Mouse (Mus musculus) CH12.LX (cell line): ENCODE data around the gene Pdzph1. TPM values are rescaled to one million over a fixed set of nuclear protein-coding genes. Genes with fewer than 3 reads are reported as not detected.

Experiments used
- DNase-seq: peaks from one replicate; pipeline ENCODE4 v3.0.0-alpha.2; 2013; ENCODE audit errors: extremely low read depth
- H3K27ac ChIP-seq: 2 replicates; pipeline ENCODE4 v1.5.1; 2012; ENCODE audit warnings: low read depth, mild to moderate bottlenecking, control low read depth, moderate library complexity; ENCODE audit not compliant: insufficient read depth
- H3K27me3 ChIP-seq: replicated peaks from 2 replicates; pipeline ENCODE3; 2012; ENCODE audit warnings: inconsistent platforms
- H3K36me3 ChIP-seq, 2 experiments: replicated peaks in 1 of 2; 2 replicates each; pipeline versions ENCODE3 to v1.6.1; 2012; ENCODE audit warnings: inconsistent platforms in 1 of 2, low read length in 1 of 2, mild to moderate bottlenecking in 1 of 2, mixed read lengths in 1 of 2, moderate library complexity in 1 of 2; ENCODE audit not compliant: control insufficient read depth in 1 of 2, insufficient read depth in 1 of 2
- H3K4me1 ChIP-seq, 2 experiments: 2 replicates each; pipeline ENCODE4 v1.6.1; 2012; ENCODE audit warnings: inconsistent platforms in 1 of 2, moderate library complexity in 1 of 2; ENCODE audit not compliant: insufficient read depth in 2 of 2, control insufficient read depth in 1 of 2
- H3K4me2 ChIP-seq: 2 replicates; pipeline ENCODE4 v1.6.1; 2012; ENCODE audit warnings: low read depth, mild to moderate bottlenecking, control low read depth; ENCODE audit not compliant: poor library complexity, insufficient read depth, severe bottlenecking
- H3K4me3 ChIP-seq, 3 experiments: fragments of 150-350 bp in 1 of 3; sonication (generic) in 1 of 3; replicated peaks in 1 of 3; 2 replicates each; pipeline versions ENCODE3 to v1.5.1; 2011 to 2012; ENCODE audit warnings: low read depth in 2 of 3, low read length in 2 of 3, mild to moderate bottlenecking in 2 of 3, moderate library complexity in 2 of 3, control low read depth in 1 of 3, improper control_type of control experiment in 1 of 3, inconsistent platforms in 1 of 3, mixed read lengths in 1 of 3; ENCODE audit not compliant: poor library complexity in 1 of 3
- H3K79me2 ChIP-seq: replicated peaks from 2 replicates; pipeline ENCODE4 v1.6.1; 2012; ENCODE audit warnings: mild to moderate bottlenecking, moderate library complexity; ENCODE audit not compliant: control insufficient read depth, poor library complexity, insufficient read depth, severe bottlenecking; ENCODE audit errors: extremely low read depth
- H3K9ac ChIP-seq: 2 replicates; pipeline ENCODE4 v1.6.1; 2012; ENCODE audit warnings: low read depth, mild to moderate bottlenecking, control low read depth, moderate library complexity; ENCODE audit not compliant: insufficient read depth
- H3K9me3 ChIP-seq: replicated peaks from 2 replicates; pipeline ENCODE3; 2012; ENCODE audit warnings: low read length, inconsistent platforms, mixed read lengths
- CHD2 ChIP-seq: IDR thresholded peaks from 2 replicates; pipeline ENCODE4 v1.6.1; 2011; ENCODE audit warnings: low read length, improper control_type of control experiment
- E2F4 ChIP-seq: IDR thresholded peaks from 2 replicates; pipeline ENCODE4 v1.6.1; 2011; ENCODE audit warnings: low read depth, low read length, improper control_type of control experiment; ENCODE audit not compliant: insufficient replicate concordance
- GABPA ChIP-seq: IDR thresholded peaks from 2 replicates; pipeline ENCODE4 v1.6.1; 2012; ENCODE audit warnings: low read depth, low read length, improper control_type of control experiment, inconsistent platforms; ENCODE audit not compliant: insufficient replicate concordance
- HCFC1 ChIP-seq: IDR thresholded peaks from 2 replicates; pipeline ENCODE4 v1.6.1; 2012; ENCODE audit warnings: low read depth, mild to moderate bottlenecking, inconsistent platforms, low read length, improper control_type of control experiment
- JUN ChIP-seq: IDR thresholded peaks from 2 replicates; pipeline ENCODE4 v1.6.1; 2011; ENCODE audit warnings: low read depth, mild to moderate bottlenecking, low read length, improper control_type of control experiment, moderate library complexity; ENCODE audit not compliant: insufficient read depth
- JUND ChIP-seq: conservative IDR thresholded peaks from 2 replicates; pipeline ENCODE4 v1.6.1; 2011; ENCODE audit warnings: low read depth, low read length, improper control_type of control experiment
- KAT2A ChIP-seq: IDR thresholded peaks from 2 replicates; pipeline ENCODE4 v1.6.1; 2012; ENCODE audit warnings: low read length, improper control_type of control experiment, inconsistent platforms; ENCODE audit not compliant: insufficient replicate concordance
- MAX ChIP-seq: IDR thresholded peaks from 2 replicates; pipeline ENCODE4 v1.6.1; 2011; ENCODE audit warnings: low read length, improper control_type of control experiment
- MEF2A ChIP-seq: IDR thresholded peaks from 2 replicates; pipeline ENCODE4 v1.6.1; 2014; ENCODE audit warnings: low read depth, mild to moderate bottlenecking, inconsistent platforms, low read length, improper control_type of control experiment, borderline replicate concordance
- MXI1 ChIP-seq: IDR thresholded peaks from 2 replicates; pipeline ENCODE4 v1.6.1; 2011; ENCODE audit warnings: mild to moderate bottlenecking, low read depth, low read length, improper control_type of control experiment
- MYC ChIP-seq: IDR thresholded peaks from 2 replicates; pipeline ENCODE4 v1.6.1; 2011; ENCODE audit warnings: low read depth, mild to moderate bottlenecking, improper control_type of control experiment, low read length
- NRF1 ChIP-seq: IDR thresholded peaks from 2 replicates; pipeline ENCODE4 v1.6.1; 2014; ENCODE audit warnings: low read depth, mild to moderate bottlenecking, inconsistent platforms, low read length, improper control_type of control experiment, moderate library complexity
- POLR2A ChIP-seq: IDR thresholded peaks from 2 replicates; pipeline ENCODE4 v1.6.1; 2011; ENCODE audit warnings: low read depth, mild to moderate bottlenecking, improper control_type of control experiment, low read length
- RCOR1 ChIP-seq: conservative IDR thresholded peaks from 2 replicates; pipeline ENCODE4 v1.6.1; 2012; ENCODE audit warnings: low read depth, mild to moderate bottlenecking, inconsistent platforms, low read length, improper control_type of control experiment
- SMC3 ChIP-seq: IDR thresholded peaks from 2 replicates; pipeline ENCODE4 v1.6.1; 2011; ENCODE audit warnings: low read depth, low read length, improper control_type of control experiment
- TBP ChIP-seq: conservative IDR thresholded peaks from 2 replicates; pipeline ENCODE4 v1.6.1; 2011; ENCODE audit warnings: low read depth, low read length, improper control_type of control experiment
- TCF12 ChIP-seq: IDR thresholded peaks from 2 replicates; pipeline ENCODE4 v1.6.1; 2014; ENCODE audit warnings: low read depth, mild to moderate bottlenecking, inconsistent platforms, low read length, improper control_type of control experiment
- USF1 ChIP-seq: IDR thresholded peaks from 2 replicates; pipeline ENCODE4 v1.6.1; 2014; ENCODE audit warnings: low read depth, mild to moderate bottlenecking, inconsistent platforms, low read length, improper control_type of control experiment
- USF2 ChIP-seq: conservative IDR thresholded peaks from 2 replicates; pipeline ENCODE4 v1.6.1; 2011; ENCODE audit warnings: low read depth, low read length, improper control_type of control experiment
- ZC3H11A ChIP-seq: IDR thresholded peaks from 2 replicates; pipeline ENCODE4 v1.6.1; 2012; ENCODE audit warnings: low read depth, mild to moderate bottlenecking, inconsistent platforms, low read length, improper control_type of control experiment
- ZKSCAN1 ChIP-seq: IDR thresholded peaks from 2 replicates; pipeline ENCODE4 v1.6.1; 2012; ENCODE audit warnings: low read depth, inconsistent platforms, low read length, improper control_type of control experiment, borderline replicate concordance
- ZMIZ1 ChIP-seq: IDR thresholded peaks from 2 replicates; pipeline ENCODE4 v1.6.1; 2012; ENCODE audit warnings: low read depth, mild to moderate bottlenecking, inconsistent platforms, low read length, improper control_type of control experiment
- ZNF384 ChIP-seq: IDR thresholded peaks from 2 replicates; pipeline ENCODE4 v1.6.1; 2012; ENCODE audit warnings: low read depth, low read length, improper control_type of control experiment, inconsistent platforms
- dilution Hi-C: fragments of 300-500 bp; cut with MboI; formaldehyde crosslinking; loops from 2 replicates; pipeline ENCODE4 v1.14.3; 2020; ENCODE audit warnings: low sequenced_read_pairs; ENCODE audit not compliant: extremely low pct_unique_long_range_greater_than_20kb, extremely low pct_ligation_motif_present
- in situ Hi-C: fragments of 300-500 bp; cut with MboI; formaldehyde crosslinking; loops from 3 replicates; pipeline ENCODE4 v1.14.3; 2019; ENCODE audit warnings: low sequenced_read_pairs, low pct_ligation_motif_present, low pct_unique_long_range_greater_than_20kb, mixed read lengths
- polyA plus RNA-seq: library from polyadenylated mRNA; unstranded; fragments of >175 nt; gene quantifications from 2 replicates; pipeline ENCODE4 v1.2.1, GENCODE M21; 2012; ENCODE audit warnings: low read depth; ENCODE audit not compliant: insufficient read length
- total RNA-seq, 2 experiments: library from RNA; depleted of rRNA; stranded (reverse); fragments of 300-350 nt in 1 of 2; fragments of >200 nt in 1 of 2; gene quantifications; 2 replicates each; pipeline ENCODE4 v1.2.3; 2012 to 2014

Gene Pdzph1
- total and polyA plus RNA-seq, 3 experiments, result not detected

DNA sequence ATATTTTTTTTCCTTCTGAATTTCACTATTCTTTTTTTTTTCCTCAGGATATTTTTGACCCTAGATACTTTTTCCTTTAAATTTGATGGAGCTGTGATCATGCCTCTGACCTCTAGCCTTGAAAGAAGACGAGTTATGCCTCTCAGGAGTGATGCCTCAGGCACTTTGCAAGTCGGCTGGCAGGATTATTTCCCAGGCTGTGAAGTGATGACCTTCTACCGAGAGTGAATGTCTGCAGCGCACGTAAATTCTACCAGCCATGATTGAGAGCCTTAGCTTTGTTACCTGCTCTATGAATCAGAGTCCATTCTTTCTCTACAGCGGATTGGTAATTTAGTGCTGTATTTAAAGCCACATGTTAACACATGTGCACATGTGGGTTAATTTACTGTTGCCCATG, 33.3 kb upstream of the Pdzph1 start:
- no peaks in the 10 kb centered on the region for H3K4me1 ChIP-seq
- H3K9ac ChIP-seq, result no peak overlapping the region
- no peak overlapping the region for H3K4me3 ChIP-seq
- H3K27me3 ChIP-seq, result no peaks in the 10 kb centered on the region
- dilution Hi-C loops, result no loop called here
- H3K36me3 ChIP-seq, result no peaks in the 10 kb centered on the region
- in situ Hi-C loops, result no loop called here
- H3K27ac ChIP-seq, result no peak overlapping the region
- no peaks in the 10 kb centered on the region for H3K79me2 ChIP-seq
- H3K9me3 ChIP-seq, result peaks cover 37% of the 10 kb centered on the region
- no peak for TF ChIP-seq JUND
- no peak for TF ChIP-seq HCFC1
- no peak for TF ChIP-seq TBP
- no peak for TF ChIP-seq ZMIZ1
- no peak for TF ChIP-seq ZKSCAN1
- TF ChIP-seq MYC, result no peak
- TF ChIP-seq JUN, result no peak
- no peak for TF ChIP-seq MEF2A
- TF ChIP-seq TCF12, result no peak
- no peak for TF ChIP-seq CHD2
- TF ChIP-seq MXI1, result no peak
- TF ChIP-seq SMC3, result no peak
- TF ChIP-seq E2F4, result no peak
- TF ChIP-seq, all 38 proteins: peak for 0
- no peak for DNase-seq
- H3K4me2 ChIP-seq, result no peak overlapping the region

DNA sequence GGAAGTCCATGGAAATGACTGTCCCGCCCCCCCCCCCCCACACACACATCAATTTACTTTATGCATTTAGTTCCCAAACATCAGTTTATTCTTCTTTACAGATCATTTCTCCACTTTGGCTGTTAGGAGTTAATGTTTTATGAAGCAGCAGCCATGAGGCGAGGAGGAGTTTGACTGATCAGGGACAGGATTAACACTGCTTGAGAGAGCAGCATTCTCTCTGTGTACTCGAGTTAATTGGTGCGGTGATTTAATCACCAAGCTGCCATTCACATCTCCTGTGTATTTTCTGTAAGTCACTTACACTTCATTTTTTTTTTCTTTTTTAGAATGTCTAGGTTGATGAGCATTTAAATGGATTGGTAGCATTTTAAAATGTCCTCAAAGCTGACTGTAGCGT, 32.8 kb upstream of the Pdzph1 start:
- Histone ChIP-seq H3K4me3 (no peak overlapping the region), H3K79me2 (no peaks in the 10 kb centered on the region), H3K27ac (no peak overlapping the region), H3K4me1 (no peaks in the 10 kb centered on the region), H3K36me3 (no peaks in the 10 kb centered on the region), H3K9me3 (peaks cover 41% of the 10 kb centered on the region), H3K4me2 (no peak overlapping the region), H3K9ac (no peak overlapping the region), H3K27me3 (no peaks in the 10 kb centered on the region)
- dilution Hi-C loops (no loop called here), in situ Hi-C loops (no loop called here)
- TF ChIP-seq JUN (no peak), MAX (no peak), USF2 (no peak), USF1 (no peak), KAT2A (no peak), ZC3H11A (no peak), NRF1 (no peak), GABPA (no peak), POLR2A (no peak), RCOR1 (no peak), ZNF384 (no peak), TCF12 (no peak)
- no peak for DNase-seq
